Mouse (Mus musculus) heart, postnatal 0 days (tissue): Measurements from ENCODE around the gene Mcm7. TPM values are rescaled to one million over a fixed set of nuclear protein-coding genes. Genes with fewer than 3 reads are reported as not detected.

Source experiments
- ATAC-seq: fragments of 200-750 bp; cut with Nextera tagmentation; 2 replicates; pipeline ENCODE4 v1.8.0; 2017; ENCODE audit warnings: low read depth, moderate number of reproducible peaks, moderate library complexity; ENCODE audit not compliant: insufficient read depth
- DNase-seq: peaks from one replicate; pipeline ENCODE4 v3.0.0-alpha.2; 2016; ENCODE audit warnings: low spot score
- H3K27ac ChIP-seq: fragments of 300-500 bp; sonication (generic); 2 replicates; pipeline ENCODE4 v1.5.1; 2014; ENCODE audit warnings: low read depth, mild to moderate bottlenecking
- H3K27me3 ChIP-seq: fragments of 300-500 bp; sonication (generic); 2 replicates; pipeline ENCODE4 v1.6.1; 2014; ENCODE audit warnings: low read length, mixed read lengths; ENCODE audit not compliant: control insufficient read depth, insufficient read depth
- H3K36me3 ChIP-seq: fragments of 300-500 bp; sonication (generic); replicated peaks from 2 replicates; pipeline ENCODE4 v1.6.1; 2014; ENCODE audit warnings: low read length, mixed read lengths; ENCODE audit not compliant: control insufficient read depth, insufficient read depth
- H3K4me1 ChIP-seq: fragments of 300-500 bp; sonication (generic); 2 replicates; pipeline ENCODE4 v1.6.1; 2014; ENCODE audit warnings: antibody characterized with exemption; ENCODE audit not compliant: control insufficient read depth, insufficient read depth
- H3K4me2 ChIP-seq: fragments of 300-500 bp; sonication (generic); 2 replicates; pipeline ENCODE4 v1.6.1; 2014; ENCODE audit warnings: low read depth, mild to moderate bottlenecking, low read length, moderate library complexity
- H3K4me3 ChIP-seq: fragments of 300-500 bp; sonication (generic); 2 replicates; pipeline ENCODE4 v1.5.1; 2014; ENCODE audit warnings: low read depth, low read length
- H3K9ac ChIP-seq: fragments of 300-500 bp; sonication (generic); replicated peaks from 2 replicates; pipeline ENCODE4 v1.6.1; 2014; ENCODE audit warnings: low read depth, low read length, mixed read lengths
- H3K9me3 ChIP-seq: fragments of 300-500 bp; sonication (generic); replicated peaks from 2 replicates; pipeline ENCODE4 v1.6.1; 2016; ENCODE audit warnings: low read length; ENCODE audit not compliant: control insufficient read depth
- CTCF ChIP-seq: IDR thresholded peaks from 2 replicates; pipeline ENCODE4 v1.5.1; 2016; ENCODE audit warnings: antibody characterized with exemption, control low read depth, low read depth
- EP300 ChIP-seq: IDR thresholded peaks from 2 replicates; pipeline ENCODE4 v1.6.1; 2016; ENCODE audit warnings: antibody characterized with exemption, low read depth
- WGBS: fragments of 180-500 bp; shearing (Covaris S2); extraction: QIAGEN DNeasy Blood & Tissue Kit; methylation state at CpG from one replicate; pipeline ENCODE4 v1.1.7; 2014; 5-methylcytosine and 5-hydroxymethylcytosine counted together
- microRNA counts: library from miRNA; unstranded; fragments of <30 nt; microRNA quantifications from one replicate; lab custom pipeline; 2015
- microRNA-seq: library from miRNA; unstranded; fragments of <30 nt; microRNA quantifications from one replicate; pipeline ENCODE4, GENCODE M21; 2016
- polyA plus RNA-seq: library from polyadenylated mRNA; unstranded; fragments of >200 nt; fragmentation: Nextera tagmentation; extraction: Ambion mirVana; gene quantifications from 2 replicates; pipeline ENCODE4 v1.2.1, GENCODE M21; 2015
- total RNA-seq: library from RNA; depleted of rRNA; stranded (reverse); fragments of >200 nt; gene quantifications from 2 replicates; pipeline ENCODE4 v1.2.3, GENCODE M21; 2014; ENCODE audit warnings: low replicate concordance; rRNA removed

The Mcm7 gene
- total and polyA plus RNA-seq, 2 experiments from 2014 or later, result 33.3 to 39.5 TPM

GRCm38 (mm10) chr5:138118041-138118440 is 54.2 kb downstream of the Mcm7 start:
- Histone ChIP-seq H3K36me3 (peaks cover 7% of the 10 kb centered on the region; the same call in 1 of the 2 replicates), H3K4me1 (0 out of 2 replicates have a peak, but pooled peaks cover 9% of the 10 kb centered on the region), H3K4me2 (peak overlapping the region; percentile 77), H3K27me3 (no peaks in the 10 kb centered on the region), H3K4me3 (peak overlapping the region; percentile 78), H3K9me3 (no peaks in the 10 kb centered on the region), H3K9ac (no peak overlapping the region), H3K27ac (peak overlapping the region; percentile 95; the same call in 1 of the 2 replicates)
- DNase-seq (no peak), ATAC-seq (no peak)
- TF ChIP-seq EP300, result no peak
- no peak for TF ChIP-seq CTCF
- WGBS, result 56% methylated on average over 3 of the region's 3 CpGs

- 5% methylated on average over 16 of the region's 16 CpGs for WGBS
- H3K4me2 ChIP-seq, result peak overlapping the region; percentile 77
- H3K36me3 ChIP-seq, result peaks cover 6% of the 10 kb centered on the region; the same call in 1 of the 2 replicates
- peak overlapping the region; percentile 95 for H3K27ac ChIP-seq
- TF ChIP-seq CTCF (no peak), EP300 (no peak; the same call in 1 of the 2 replicates)
- DNase-seq (peak; percentile 22), ATAC-seq (0 out of 2 replicates have a peak, but pooled peaks have one; percentile 3)
- peak overlapping the region; percentile 78 for H3K4me3 ChIP-seq
- no peaks in the 10 kb centered on the region for H3K27me3 ChIP-seq
- no peaks in the 10 kb centered on the region for H3K9me3 ChIP-seq
- H3K9ac ChIP-seq, result peak overlapping the region; percentile 80
- H3K4me1 ChIP-seq, result 0 out of 2 replicates have a peak, but pooled peaks cover 9% of the 10 kb centered on the region
Observed at GRCm38 (mm10) chr5:138117199-138118015, 54.8 kb downstream of the Mcm7 start.

- 7% methylated on average over 38 of the region's 38 CpGs for WGBS
- DNase-seq, result peak; percentile 94
- H3K9me3 ChIP-seq, result no peaks in the 10 kb centered on the region
- TF ChIP-seq CTCF (peak; percentile 11; the same call in 1 of the 2 replicates), EP300 (no peak; the same call in 1 of the 2 replicates)
- H3K27me3 ChIP-seq, result no peaks in the 10 kb centered on the region
- H3K4me1 ChIP-seq, result 0 out of 2 replicates have a peak, but pooled peaks cover 9% of the 10 kb centered on the region
- H3K4me2 ChIP-seq, result peak within 1 kb of the TSS; percentile 77
- peak; percentile 98 for ATAC-seq
- peaks cover 6% of the 10 kb centered on the region; the same call in 1 of the 2 replicates for H3K36me3 ChIP-seq
- peak within 1 kb of the TSS; percentile 78 for H3K4me3 ChIP-seq
- H3K27ac ChIP-seq, result peak within 1 kb of the TSS; percentile 95
- H3K9ac ChIP-seq, result peak within 1 kb of the TSS; percentile 80
Observed at GRCm38 (mm10) chr5:138116255-138117198, 55.7 kb downstream of the Mcm7 start, which contains the start of gene Zscan21. Gene Zscan21 (plus strand): TSS chr5:138116903.

MicroRNA genes within 50 kb of the gene (microRNA counts, 519-probe panel; counts per million panel counts)
- 5,915 counts per million, percentile 76 among the panel's probes with 10 or more counts for microRNA mmu-miR-106b (lab: Ali Mortazavi, UCI)
- 7,340 counts per million, percentile 87 among the panel's probes with 10 or more counts for microRNA mmu-miR-25 (lab: Ali Mortazavi, UCI)
- 5,368 counts per million, percentile 69 among the panel's probes with 10 or more counts for microRNA mmu-miR-93 (lab: Ali Mortazavi, UCI)

Small RNAs within 50 kb of the gene (microRNA-seq; reads per million reads assigned to microRNA genes)
- gene Mir106b (3,316 reads per million, percentile 90 among the genes with 10 or more reads in this experiment), gene Mir25 (446 reads per million, percentile 73 among the genes with 10 or more reads in this experiment), gene Mir93 (5,145 reads per million, percentile 93 among the genes with 10 or more reads in this experiment)

Other genes starting within 250 kb of the Mcm7 start
- gene Gjc3, start 209.3 kb downstream of the Mcm7 start, total RNA-seq, result 0.92 TPM in 1 of 2 replicates, not detected in the other
- 0.05 and 0.08 TPM in 2 replicates for gene Gjc3, start 209.3 kb downstream of the Mcm7 start, polyA plus RNA-seq
- 4.2 TPM in 1 of 2 replicates, not detected in the other for gene Azgp1, start 190.9 kb downstream of the Mcm7 start, total RNA-seq
- 0.08 TPM in 1 of 2 replicates, not detected in the other for gene Azgp1, start 190.9 kb downstream of the Mcm7 start, polyA plus RNA-seq
- gene Smok3a, start 151.2 kb downstream of the Mcm7 start, total RNA-seq, result not detected in 2 replicates
- gene Smok3a, start 151.2 kb downstream of the Mcm7 start, polyA plus RNA-seq, result not detected in 2 replicates
- gene Smok3b, start 151.0 kb downstream of the Mcm7 start, total RNA-seq, result not detected in 2 replicates
- not detected in 2 replicates for gene Smok3b, start 151.0 kb downstream of the Mcm7 start, polyA plus RNA-seq
- gene Smok3c, start 119.2 kb downstream of the Mcm7 start, total RNA-seq, result not detected in 2 replicates
- gene Smok3c, start 119.2 kb downstream of the Mcm7 start, polyA plus RNA-seq, result not detected in 2 replicates
- gene Zkscan1, start 87.3 kb downstream of the Mcm7 start, total RNA-seq, result 10.9 and 19.1 TPM in 2 replicates
- gene Zkscan1, start 87.3 kb downstream of the Mcm7 start, polyA plus RNA-seq, result 5.4 and 6.5 TPM in 2 replicates
- 7.7 and 14.0 TPM in 2 replicates for gene Zscan21, start 55.5 kb downstream of the Mcm7 start, total RNA-seq
- gene Zscan21, start 55.5 kb downstream of the Mcm7 start, polyA plus RNA-seq, result 25.0 and 25.2 TPM in 2 replicates
- gene Zfp113, start 16.7 kb downstream of the Mcm7 start, total RNA-seq, result 15.3 and 24.8 TPM in 2 replicates
- 8.3 and 9.3 TPM in 2 replicates for gene Zfp113, start 16.7 kb downstream of the Mcm7 start, polyA plus RNA-seq
- 39.9 and 45.6 TPM in 2 replicates for gene Cops6, start 11.4 kb downstream of the Mcm7 start, total RNA-seq
- gene Cops6, start 11.4 kb downstream of the Mcm7 start, polyA plus RNA-seq, result 281 and 291 TPM in 2 replicates
- 13.9 and 24.1 TPM in 2 replicates for gene Ap4m1, start 420 bp downstream of the Mcm7 start, total RNA-seq
- gene Ap4m1, start 420 bp downstream of the Mcm7 start, polyA plus RNA-seq, result 6.1 and 6.5 TPM in 2 replicates
- gene Taf6, start 15.0 kb upstream of the Mcm7 start, total RNA-seq, result 52.8 and 77.7 TPM in 2 replicates
- 33.4 and 39.1 TPM in 2 replicates for gene Taf6, start 15.0 kb upstream of the Mcm7 start, polyA plus RNA-seq
- gene Cnpy4, start 15.1 kb upstream of the Mcm7 start, total RNA-seq, result 3.6 and 4.7 TPM in 2 replicates
- 8.7 and 11.4 TPM in 2 replicates for gene Cnpy4, start 15.1 kb upstream of the Mcm7 start, polyA plus RNA-seq
- gene Mblac1, start 21.9 kb upstream of the Mcm7 start, total RNA-seq, result 1.4 and 6.8 TPM in 2 replicates
- 5.1 and 5.6 TPM in 2 replicates for gene Mblac1, start 21.9 kb upstream of the Mcm7 start, polyA plus RNA-seq
- gene Nxpe5, start 53.5 kb upstream of the Mcm7 start, total RNA-seq, result 0.76 TPM in 1 of 2 replicates, not detected in the other
- gene Nxpe5, start 53.5 kb upstream of the Mcm7 start, polyA plus RNA-seq, result 0.07 TPM in 1 of 2 replicates, not detected in the other
- gene Lamtor4, start 83.1 kb upstream of the Mcm7 start, total RNA-seq, result 60.2 and 102 TPM in 2 replicates
- 101 and 104 TPM in 2 replicates for gene Lamtor4, start 83.1 kb upstream of the Mcm7 start, polyA plus RNA-seq
- 12.0 and 13.4 TPM in 2 replicates for gene BC037034, start 91.6 kb upstream of the Mcm7 start, total RNA-seq
- 0.96 and 1.1 TPM in 2 replicates for gene BC037034, start 91.6 kb upstream of the Mcm7 start, polyA plus RNA-seq
- not detected in 2 replicates for gene Gal3st4, start 100.4 kb upstream of the Mcm7 start, total RNA-seq
- gene Gal3st4, start 100.4 kb upstream of the Mcm7 start, polyA plus RNA-seq, result 0.47 and 0.60 TPM in 2 replicates
- not detected in 2 replicates for gene Gm43720, start 107.5 kb upstream of the Mcm7 start, total RNA-seq
- gene Gm43720, start 107.5 kb upstream of the Mcm7 start, polyA plus RNA-seq, result 0.05 and 0.07 TPM in 2 replicates
- 1.1 and 6.0 TPM in 2 replicates for gene Gpc2, start 107.6 kb upstream of the Mcm7 start, total RNA-seq
- gene Gpc2, start 107.6 kb upstream of the Mcm7 start, polyA plus RNA-seq, result 1.9 TPM in 2 replicates
- gene Stag3, start 107.8 kb upstream of the Mcm7 start, total RNA-seq, result 8.2 TPM in 1 of 2 replicates, not detected in the other
- 0.49 and 0.68 TPM in 2 replicates for gene Stag3, start 107.8 kb upstream of the Mcm7 start, polyA plus RNA-seq
- gene Pvrig, start 169.5 kb upstream of the Mcm7 start, total RNA-seq, result not detected in 2 replicates
- not detected in 2 replicates for gene Pvrig, start 169.5 kb upstream of the Mcm7 start, polyA plus RNA-seq